9 mouse cellular contexts compared by ENCODE assay signal in the genomic region with DNA sequence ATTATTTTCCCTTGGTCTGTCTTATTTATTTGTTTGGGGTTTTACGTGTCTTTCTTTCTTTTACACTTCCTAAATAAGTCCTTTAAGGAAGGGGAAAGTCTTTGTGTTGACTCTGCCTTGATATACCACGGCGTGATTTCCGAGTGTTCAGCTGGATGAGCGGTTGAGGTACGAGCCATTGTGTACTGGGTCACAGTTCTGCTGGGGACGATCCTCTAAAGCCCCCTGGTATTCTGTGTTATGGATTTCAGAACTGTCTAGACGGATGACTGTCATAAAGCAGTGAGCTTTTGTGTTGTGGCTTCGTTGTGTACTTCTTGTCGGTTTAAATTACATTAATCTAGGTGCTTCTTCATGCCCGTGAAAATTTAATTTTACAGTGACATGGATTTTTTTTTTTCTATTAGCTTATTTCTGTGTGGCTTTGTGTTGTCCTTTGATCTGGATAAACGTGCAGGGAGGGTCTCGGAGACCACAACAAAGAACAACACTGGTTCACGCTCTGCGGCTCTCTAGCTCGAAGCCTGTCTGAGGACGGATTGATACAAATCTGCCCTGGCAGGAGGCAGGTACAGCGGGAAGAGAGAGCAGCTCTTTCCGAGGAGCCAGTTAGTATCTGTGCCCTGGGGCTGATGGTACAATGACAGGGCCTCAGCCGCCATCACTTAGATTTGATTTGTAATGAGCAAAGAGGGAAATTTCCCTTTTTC.
DNase-seq lines count a peak whose midpoint lies in the region; ATAC-seq and TF ChIP-seq lines count a peak whose summit lies in the region.
"Had no signal": no experiment of that assay in that cellular context is flagged by ENCODE, and none has a peak within 500 bp of the region (broad histone marks: within the 10 kb centered on the region; RNA-seq: fewer than 3 reads in every experiment).

No protein-coding gene starts in this region.

- WGBS in thymus, adult 2 months: 49% methylated on average over 20 of the region's 20 CpGs
- WGBS in forebrain, postnatal 0 days: 23% methylated on average over 20 of the region's 20 CpGs
- WGBS in midbrain, embryonic 10.5 days: 17% methylated on average over 20 of the region's 20 CpGs
- 63% methylated on average over 20 of the region's 20 CpGs for WGBS in stomach, postnatal 0 days

- H3K9ac ChIP-seq in forebrain, postnatal 0 days: peak overlapping the region; percentile 34
- no peak overlapping the region for H3K9ac ChIP-seq in stomach, postnatal 0 days (ENCODE audit: low read length)

- DNase-seq in thymus, postnatal 4 days: peak; percentile 33
- DNase-seq in thymus, adult 2 months: no peak
- DNase-seq in forebrain, postnatal 0 days: no peak
- peak; percentile 45 for DNase-seq in midbrain, embryonic 10.5 days (ENCODE audit: low spot score)
- DNase-seq in stomach, postnatal 0 days (ENCODE audit: low spot score): no peak
- DNase-seq in frontal cortex, postnatal 10 days (ENCODE audit: low spot score in 2 of 2): no peak
- DNase-seq in lung, postnatal 14 days: no peak

- H3K27me3 ChIP-seq in thymus, adult 2 months (ENCODE audit: control insufficient read depth, insufficient read depth, low read length): no peaks in the 10 kb centered on the region
- H3K27me3 ChIP-seq in forebrain, postnatal 0 days (ENCODE audit: insufficient read depth, low read length): no peaks in the 10 kb centered on the region
- H3K27me3 ChIP-seq in midbrain, embryonic 10.5 days (ENCODE audit: low read depth, poor library complexity, severe bottlenecking): peaks cover 28% of the 10 kb centered on the region; the same call in 1 of the 2 replicates
- H3K27me3 ChIP-seq in stomach, postnatal 0 days (ENCODE audit: control insufficient read depth, insufficient read depth, low read length): no peaks in the 10 kb centered on the region

- TF ChIP-seq EP300 in stomach, postnatal 0 days (optimal IDR thresholded peaks at IDR 0.05): no peak

- peak overlapping the region; percentile 41 for H3K4me2 ChIP-seq in forebrain, postnatal 0 days (ENCODE audit: low read depth)
- H3K4me2 ChIP-seq in stomach, postnatal 0 days (replicated peaks; ENCODE audit: low read depth): peak overlapping the region; percentile 14; the same call in 1 of the 2 replicates

- H3K4me1 ChIP-seq in thymus, adult 2 months (replicated peaks; ENCODE audit: control insufficient read depth, insufficient read depth, low read length): peaks cover 10% of the 10 kb centered on the region
- H3K4me1 ChIP-seq in forebrain, postnatal 0 days (ENCODE audit: insufficient read depth): no peaks in the 10 kb centered on the region
- H3K4me1 ChIP-seq in midbrain, embryonic 10.5 days: peaks cover 46% of the 10 kb centered on the region
- peaks cover 6% of the 10 kb centered on the region for H3K4me1 ChIP-seq in stomach, postnatal 0 days (replicated peaks; ENCODE audit: control insufficient read depth, insufficient read depth)

- ATAC-seq in forebrain, postnatal 0 days: no peak
- no peak for ATAC-seq in stomach, postnatal 0 days (ENCODE audit: low FRiP score, low TSS enrichment)
- ATAC-seq in monocyte, adult 5-6 weeks (replicated peaks; ENCODE audit: insufficient number of reproducible peaks, low FRiP score, low TSS enrichment, poor library complexity, severe bottlenecking): no peak

- H3K36me3 ChIP-seq in thymus, adult 2 months (ENCODE audit: control insufficient read depth, insufficient read depth, low read length): no peaks in the 10 kb centered on the region
- H3K36me3 ChIP-seq in forebrain, postnatal 0 days (ENCODE audit: insufficient read depth): no peaks in the 10 kb centered on the region
- H3K36me3 ChIP-seq in midbrain, embryonic 10.5 days: peaks cover 16% of the 10 kb centered on the region
- no peaks in the 10 kb centered on the region for H3K36me3 ChIP-seq in stomach, postnatal 0 days (ENCODE audit: control insufficient read depth, insufficient read depth, low read length)

- no peak for TF ChIP-seq POLR2A in thymus, adult 2 months (IDR thresholded peaks at IDR 0.05; ENCODE audit: control insufficient read depth, extremely low read depth, insufficient read depth, low read length, poor library complexity)

- H3K27ac ChIP-seq in thymus, adult 2 months (ENCODE audit: control insufficient read depth, insufficient read depth, low read length): no peak overlapping the region
- peak overlapping the region; percentile 55; the same call in 1 of the 2 replicates for H3K27ac ChIP-seq in forebrain, postnatal 0 days (ENCODE audit: low read depth, low read length)
- peak overlapping the region; percentile 81 for H3K27ac ChIP-seq in midbrain, embryonic 10.5 days (replicated peaks)
- H3K27ac ChIP-seq in stomach, postnatal 0 days (replicated peaks): no peak overlapping the region

- TF ChIP-seq CTCF in thymus, adult 2 months (IDR thresholded peaks at IDR 0.05; ENCODE audit: borderline replicate concordance, control insufficient read depth, extremely low read depth, insufficient read depth, low read length, poor library complexity): no peak
- no peak for TF ChIP-seq CTCF in forebrain, postnatal 0 days (IDR thresholded peaks at IDR 0.05; ENCODE audit: low read depth)
- no peak for TF ChIP-seq CTCF in stomach, postnatal 0 days (IDR thresholded peaks at IDR 0.05; ENCODE audit: low read depth)

- H3K9me3 ChIP-seq in forebrain, postnatal 0 days (ENCODE audit: low read length): no peaks in the 10 kb centered on the region
- H3K9me3 ChIP-seq in midbrain, embryonic 10.5 days (replicated peaks): no peaks in the 10 kb centered on the region
- H3K9me3 ChIP-seq in stomach, postnatal 0 days (ENCODE audit: control insufficient read depth, low read length): no peaks in the 10 kb centered on the region

- no peak overlapping the region for H3K4me3 ChIP-seq in thymus, adult 2 months (ENCODE audit: control insufficient read depth, insufficient read depth, low read length)
- peak overlapping the region; percentile 5; the same call in 1 of the 2 replicates for H3K4me3 ChIP-seq in forebrain, postnatal 0 days (ENCODE audit: low read depth, low read length)
- peak overlapping the region; percentile 49 for H3K4me3 ChIP-seq in midbrain, embryonic 10.5 days
- H3K4me3 ChIP-seq in stomach, postnatal 0 days (ENCODE audit: low read depth, low read length): no peak overlapping the region
- H3K4me3 ChIP-seq: myocyte had no signal

Comparison
In these comparisons a context has a peak if more than half of its experiments do, and no peak if none do; other contexts are left out.
1. DNase-seq: peak in thymus, postnatal 4 days (single experiment) and midbrain, embryonic 10.5 days (single experiment); none in thymus, adult 2 months (single experiment), forebrain, postnatal 0 days (single experiment), stomach, postnatal 0 days (single experiment), frontal cortex, postnatal 10 days (0 of 2) and lung, postnatal 14 days (single experiment).
2. H3K27ac ChIP-seq: peak in forebrain, postnatal 0 days (single experiment) and midbrain, embryonic 10.5 days (single experiment); none in thymus, adult 2 months (single experiment) and stomach, postnatal 0 days (single experiment).
3. H3K4me3 ChIP-seq: peak in forebrain, postnatal 0 days (single experiment) and midbrain, embryonic 10.5 days (single experiment); none in thymus, adult 2 months (single experiment) and stomach, postnatal 0 days (single experiment).